Mouse (Mus musculus): ENCODE data around the gene March5. TPM values are rescaled to one million over a fixed set of nuclear protein-coding genes. Genes with fewer than 3 reads are reported as not detected.

Gene March5
- polyA plus RNA-seq, 1 experiment from 2014 or later, result 150 TPM

DNA sequence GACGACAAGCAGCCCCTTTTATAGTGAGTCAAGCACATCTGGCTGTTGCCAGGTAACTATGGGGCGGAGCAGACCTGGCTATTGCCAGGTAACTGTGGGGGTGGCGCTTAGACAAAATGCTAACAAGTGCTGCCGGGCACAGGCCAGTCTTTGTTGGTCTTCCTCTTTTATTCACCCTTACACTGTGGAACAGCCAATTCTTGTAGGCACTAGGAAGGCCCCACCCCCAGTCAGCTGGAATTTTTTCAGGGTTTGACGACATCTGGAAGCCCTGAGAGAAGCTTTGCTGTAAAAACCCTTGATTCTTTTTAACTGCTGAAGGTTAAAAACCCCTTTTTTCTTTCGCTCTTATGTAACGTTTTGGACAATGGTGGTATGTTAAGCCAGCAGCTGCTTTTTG, 31.3 kb downstream of the March5 start:
- Histone ChIP-seq H3K27ac (no peak overlapping the region), H3K36me3 (no peaks in the 10 kb centered on the region), H3K4me1 (replicated peaks) (peaks cover 15% of the 10 kb centered on the region), H3K9me3 (no peaks in the 10 kb centered on the region), H3K4me2 (no peak overlapping the region), H3K27me3 (peaks cover 36% of the 10 kb centered on the region), H3K4me3 (replicated peaks) (no peak overlapping the region), H3K9ac (replicated peaks) (no peak overlapping the region)
- ATAC-seq (ENCODE audit: insufficient number of reproducible peaks, insufficient read depth, low FRiP score, low TSS enrichment, low read depth), result no peak
- WGBS, result 18% methylated on average over 7 of the region's 7 CpGs

DNA sequence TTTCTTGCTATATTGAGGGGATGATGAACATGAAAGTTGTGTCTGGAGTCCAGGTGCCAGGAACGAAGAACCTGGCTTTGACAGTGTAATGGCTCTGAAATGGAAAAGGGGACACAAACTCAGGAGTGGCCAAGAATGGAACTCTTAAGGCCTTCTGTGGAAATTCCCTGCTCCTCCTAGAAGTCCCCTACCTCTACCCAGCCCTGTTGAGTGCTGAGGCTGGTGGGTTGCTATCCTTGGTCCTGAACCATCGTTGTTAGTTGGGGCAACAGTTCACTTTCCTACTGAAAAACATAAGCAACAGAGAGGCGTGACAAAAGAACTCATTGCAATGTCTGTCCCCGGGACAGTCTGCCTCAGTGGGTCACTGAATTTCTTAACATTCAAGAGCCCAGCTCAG, 31.8 kb downstream of the March5 start:
- H3K9ac ChIP-seq (replicated peaks), result no peak overlapping the region
- 22% methylated on average over 4 of the region's 4 CpGs for WGBS
- peaks cover 10% of the 10 kb centered on the region for H3K4me1 ChIP-seq (replicated peaks)
- H3K27me3 ChIP-seq, result peaks cover 31% of the 10 kb centered on the region
- no peaks in the 10 kb centered on the region for H3K9me3 ChIP-seq
- no peaks in the 10 kb centered on the region for H3K36me3 ChIP-seq
- H3K4me2 ChIP-seq, result no peak overlapping the region
- no peak overlapping the region for H3K27ac ChIP-seq
- ATAC-seq (ENCODE audit: insufficient number of reproducible peaks, insufficient read depth, low FRiP score, low TSS enrichment, low read depth), result no peak
- H3K4me3 ChIP-seq (replicated peaks), result no peak overlapping the region

- Histone ChIP-seq H3K27me3 (peaks cover 11% of the 10 kb centered on the region; the same call in 1 of the 2 replicates), H3K4me1 (replicated peaks) (peaks cover 9% of the 10 kb centered on the region), H3K4me2 (no peak overlapping the region), H3K36me3 (no peaks in the 10 kb centered on the region), H3K4me3 (replicated peaks) (no peak overlapping the region), H3K9me3 (no peaks in the 10 kb centered on the region), H3K9ac (replicated peaks) (no peak overlapping the region), H3K27ac (no peak overlapping the region)
- ATAC-seq (ENCODE audit: insufficient number of reproducible peaks, insufficient read depth, low FRiP score, low TSS enrichment, low read depth), result no peak
- WGBS, result 68% methylated on average over 5 of the region's 5 CpGs
These were observed 33.9 kb downstream of the March5 start for GRCm38 (mm10) chr19:37241201-37241600.

GRCm38 (mm10) chr19:37242707-37243106, 35.4 kb downstream of the March5 start:
- H3K27ac ChIP-seq, result no peak overlapping the region
- WGBS, result 19% methylated on average over 2 of the region's 2 CpGs

GRCm38 (mm10) chr19:37246859-37247258, 39.5 kb downstream of the March5 start:
- WGBS, result 44% methylated on average over 3 of the region's 3 CpGs

More at GRCm38 (mm10) chr19:37242707-37243106, 35.4 kb downstream of the March5 start:
- Histone ChIP-seq H3K36me3 (no peaks in the 10 kb centered on the region), H3K9ac (replicated peaks) (no peak overlapping the region), H3K27me3 (peaks cover 5% of the 10 kb centered on the region; the same call in 1 of the 2 replicates), H3K4me2 (no peak overlapping the region), H3K9me3 (no peaks in the 10 kb centered on the region), H3K4me3 (replicated peaks) (no peak overlapping the region), H3K4me1 (replicated peaks) (peaks cover 9% of the 10 kb centered on the region)
- no peak for ATAC-seq (ENCODE audit: insufficient number of reproducible peaks, insufficient read depth, low FRiP score, low TSS enrichment, low read depth)

GRCm38 (mm10) chr19:37248199-37248598, 40.9 kb downstream of the March5 start:
- no peak for ATAC-seq (ENCODE audit: insufficient number of reproducible peaks, insufficient read depth, low FRiP score, low TSS enrichment, low read depth)
- 79% methylated on average over 3 of the region's 3 CpGs for WGBS

More at GRCm38 (mm10) chr19:37246859-37247258, 39.5 kb downstream of the March5 start:
- Histone ChIP-seq H3K27ac (no peak overlapping the region), H3K9ac (replicated peaks) (no peak overlapping the region), H3K9me3 (no peaks in the 10 kb centered on the region), H3K4me1 (replicated peaks) (no peaks in the 10 kb centered on the region), H3K36me3 (no peaks in the 10 kb centered on the region), H3K27me3 (no peaks in the 10 kb centered on the region), H3K4me2 (no peak overlapping the region), H3K4me3 (replicated peaks) (no peak overlapping the region)
- ATAC-seq (ENCODE audit: insufficient number of reproducible peaks, insufficient read depth, low FRiP score, low TSS enrichment, low read depth), result no peak

GRCm38 (mm10) chr19:37252104-37252503, 44.8 kb downstream of the March5 start:
- H3K4me1 ChIP-seq (replicated peaks), result no peaks in the 10 kb centered on the region
- H3K9ac ChIP-seq (replicated peaks), result no peak overlapping the region
- H3K36me3 ChIP-seq, result no peaks in the 10 kb centered on the region
- WGBS, result 73% methylated on average over 6 of the region's 6 CpGs
- H3K27ac ChIP-seq, result no peak overlapping the region
- no peaks in the 10 kb centered on the region for H3K27me3 ChIP-seq
- no peak for ATAC-seq (ENCODE audit: insufficient number of reproducible peaks, insufficient read depth, low FRiP score, low TSS enrichment, low read depth)
- no peak overlapping the region for H3K4me2 ChIP-seq
- H3K9me3 ChIP-seq, result no peaks in the 10 kb centered on the region
- no peak overlapping the region for H3K4me3 ChIP-seq (replicated peaks)

More at GRCm38 (mm10) chr19:37248199-37248598, 40.9 kb downstream of the March5 start:
- Histone ChIP-seq H3K36me3 (no peaks in the 10 kb centered on the region), H3K9ac (replicated peaks) (no peak overlapping the region), H3K27me3 (no peaks in the 10 kb centered on the region), H3K9me3 (no peaks in the 10 kb centered on the region), H3K27ac (no peak overlapping the region), H3K4me3 (replicated peaks) (no peak overlapping the region), H3K4me1 (replicated peaks) (no peaks in the 10 kb centered on the region), H3K4me2 (no peak overlapping the region)

GRCm38 (mm10) chr19:37255321-37255720, 48.0 kb downstream of the March5 start:
- H3K4me2 ChIP-seq, result no peak overlapping the region
- H3K4me1 ChIP-seq (replicated peaks), result no peaks in the 10 kb centered on the region; the same call in 1 of the 2 replicates
- 0 out of 2 replicates have a peak, but pooled peaks cover under 1% of the 10 kb centered on the region for H3K9me3 ChIP-seq
- H3K4me3 ChIP-seq (replicated peaks), result no peak overlapping the region
- H3K27me3 ChIP-seq, result no peaks in the 10 kb centered on the region
- H3K9ac ChIP-seq (replicated peaks), result no peak overlapping the region
- no peak overlapping the region for H3K27ac ChIP-seq
- ATAC-seq (ENCODE audit: insufficient number of reproducible peaks, insufficient read depth, low FRiP score, low TSS enrichment, low read depth), result no peak
- WGBS, result 92% methylated on average over 9 of the region's 9 CpGs
- no peaks in the 10 kb centered on the region for H3K36me3 ChIP-seq

DNA sequence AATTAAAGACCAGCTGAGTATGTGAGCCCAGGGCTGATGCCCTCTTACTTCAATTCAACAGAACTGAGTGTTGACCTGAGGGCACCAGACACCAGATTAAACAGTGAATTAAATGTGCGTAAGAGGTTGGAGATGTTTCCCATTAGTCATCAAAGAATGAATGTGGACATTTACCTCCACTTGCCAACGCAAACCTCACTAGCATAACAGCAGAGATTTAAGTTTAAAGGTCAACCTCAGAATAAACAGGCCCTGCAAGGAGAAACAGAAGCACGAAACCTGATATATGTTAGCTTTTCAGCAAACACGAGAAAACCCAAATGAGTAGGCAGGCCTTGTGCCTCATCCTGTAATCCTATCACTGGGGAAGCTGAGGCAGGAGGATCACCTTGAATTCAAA, 55.0 kb downstream of the March5 start:
- no peak overlapping the region for H3K4me3 ChIP-seq (replicated peaks)
- H3K4me2 ChIP-seq, result no peak overlapping the region
- H3K4me1 ChIP-seq (replicated peaks), result no peaks in the 10 kb centered on the region; the same call in 1 of the 2 replicates
- no peak for ATAC-seq (ENCODE audit: insufficient number of reproducible peaks, insufficient read depth, low FRiP score, low TSS enrichment, low read depth)
- no peaks in the 10 kb centered on the region for H3K36me3 ChIP-seq
- H3K27ac ChIP-seq, result no peak overlapping the region
- 55% methylated on average over 4 of the region's 4 CpGs for WGBS
- no peaks in the 10 kb centered on the region for H3K27me3 ChIP-seq
- no peak overlapping the region for H3K9ac ChIP-seq (replicated peaks)
- H3K9me3 ChIP-seq, result 0 out of 2 replicates have a peak, but pooled peaks cover 5% of the 10 kb centered on the region

DNA sequence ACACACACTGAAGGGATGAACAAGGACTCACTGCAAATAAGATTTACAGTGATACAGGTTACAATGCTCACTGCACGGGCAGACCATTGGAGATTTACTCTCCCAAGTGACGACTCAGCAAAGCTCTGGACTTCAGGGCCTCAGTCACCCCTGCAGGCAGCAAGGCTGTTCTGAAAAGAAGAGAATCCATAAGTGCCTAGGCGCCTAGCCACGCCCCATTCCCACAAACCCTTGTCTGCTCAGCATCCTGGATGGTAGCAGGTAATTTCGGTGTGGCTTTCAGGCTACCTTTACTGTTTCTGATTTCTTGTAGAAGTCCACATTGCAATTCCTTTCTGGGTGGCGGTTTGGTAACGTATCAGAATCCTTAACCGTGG, 56.2 kb downstream of the March5 start:
- 0 out of 2 replicates have a peak, but pooled peaks cover 5% of the 10 kb centered on the region for H3K9me3 ChIP-seq
- H3K4me3 ChIP-seq (replicated peaks), result no peak overlapping the region
- ATAC-seq (ENCODE audit: insufficient number of reproducible peaks, insufficient read depth, low FRiP score, low TSS enrichment, low read depth), result no peak
- H3K4me2 ChIP-seq, result no peak overlapping the region
- WGBS, result 74% methylated on average over 8 of the region's 8 CpGs
- peaks cover 3% of the 10 kb centered on the region; the same call in 1 of the 2 replicates for H3K36me3 ChIP-seq
- no peak overlapping the region for H3K9ac ChIP-seq (replicated peaks)
- H3K27ac ChIP-seq, result no peak overlapping the region
- no peaks in the 10 kb centered on the region for H3K27me3 ChIP-seq
- no peaks in the 10 kb centered on the region; the same call in 1 of the 2 replicates for H3K4me1 ChIP-seq (replicated peaks)

DNA sequence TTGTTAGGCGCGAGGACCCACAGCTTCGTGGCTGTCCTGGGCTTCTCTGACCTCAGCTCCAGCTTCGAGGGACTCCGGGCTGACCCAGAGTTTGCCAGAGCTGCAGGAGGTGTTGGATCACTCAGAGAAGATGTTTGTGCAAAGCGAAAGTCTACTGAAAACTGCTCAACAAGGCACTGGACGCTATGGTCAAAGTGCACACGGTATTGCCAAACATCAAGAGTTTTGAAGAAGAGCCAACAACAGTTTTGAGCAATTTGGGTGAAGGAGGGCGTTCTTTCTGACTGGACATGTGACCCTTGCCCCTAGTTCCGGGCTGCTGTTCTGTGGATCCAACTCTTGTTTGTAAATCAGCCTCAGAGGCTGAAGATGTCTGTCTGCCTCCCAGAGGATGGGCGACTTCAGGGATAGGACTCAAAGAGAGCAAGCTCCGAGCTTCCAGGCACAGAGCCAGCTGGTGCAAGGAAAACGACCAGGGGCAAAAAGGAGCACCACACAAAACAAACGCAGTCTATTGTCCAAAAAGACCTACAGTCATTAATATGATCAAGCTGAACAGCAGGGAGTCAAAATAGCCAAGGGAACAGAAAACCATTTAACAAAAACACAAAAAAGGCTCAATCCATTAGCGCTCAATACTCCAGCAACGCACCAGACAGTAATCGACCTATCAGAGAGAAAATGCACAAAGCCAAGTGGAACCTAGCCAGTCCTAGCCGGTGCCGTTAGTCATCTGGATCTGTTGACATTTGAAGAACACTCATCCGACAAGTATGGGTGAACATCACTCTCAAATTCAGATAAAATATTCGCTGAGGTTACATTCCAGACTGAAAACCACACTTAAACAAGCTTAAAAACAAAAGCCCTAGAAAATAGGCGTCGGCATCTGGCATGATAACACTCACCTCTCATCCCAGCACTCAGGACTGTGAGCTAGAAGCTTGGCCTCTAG, 56.9 kb downstream of the March5 start:
- no peak overlapping the region for H3K4me3 ChIP-seq (replicated peaks)
- H3K27ac ChIP-seq, result no peak overlapping the region
- 79% methylated on average over 23 of the region's 23 CpGs for WGBS
- H3K9me3 ChIP-seq, result 0 out of 2 replicates have a peak, but pooled peaks cover 5% of the 10 kb centered on the region
- no peak overlapping the region for H3K9ac ChIP-seq (replicated peaks)
- H3K27me3 ChIP-seq, result no peaks in the 10 kb centered on the region
- no peaks in the 10 kb centered on the region for H3K4me1 ChIP-seq (replicated peaks)
- no peak for ATAC-seq (ENCODE audit: insufficient number of reproducible peaks, insufficient read depth, low FRiP score, low TSS enrichment, low read depth)
- H3K4me2 ChIP-seq, result no peak overlapping the region
- peaks cover 10% of the 10 kb centered on the region; the same call in 1 of the 2 replicates for H3K36me3 ChIP-seq

All from limb, embryonic 12.5 days (tissue).